Mouse (Mus musculus) gastrocnemius, postnatal 14 days (tissue): ENCODE results near the gene Cdh23. TPM values are rescaled to one million over a fixed set of nuclear protein-coding genes. Genes with fewer than 3 reads are reported as not detected.
"Not testable (repeated sequence)": the region's sequence is repeated elsewhere in the genome, so short reads cannot be mapped to it uniquely, and the experiment has no call there.

Experiments used
- DNase-seq: peaks from one replicate; pipeline ENCODE4 v3.0.0; 2021; ENCODE audit warnings: mixed read lengths
- intact Hi-C: fragments of 180-260 bp; cut with DNase I; formaldehyde crosslinking; loops from one replicate; pipeline ENCODE4 v1.15.1; 2025; ENCODE audit warnings: low total_unique reads
- long read RNA-seq, 2 experiments: library from polyadenylated mRNA; stranded (forward); transcript quantifications; one replicate each; pipeline ENCODE4 v2.0.0; 2021
- total RNA-seq, 2 experiments: library from RNA; stranded (reverse); gene quantifications; 2 replicates each; pipeline ENCODE4 v1.2.3; 2021

Cdh23 gene
- total RNA-seq: 1 to 10 TPM; 2.4 to 4.4 TPM
- long read RNA-seq, experiment 1, partial matches to known transcripts: 0 of 1 reads
- long read RNA-seq, experiment 1, other reads (novel, unspliced or antisense): 1 of 1 reads
- long read RNA-seq, experiment 2, partial matches to known transcripts: 3 of 4 reads
- long read RNA-seq, experiment 2, other reads (novel, unspliced or antisense): 1 of 4 reads

- intact Hi-C loops: loop anchor here (5.0 kb wide), 3 partner anchors 61 to 389 kb away; no protein-coding TSS in a partner anchor
- no peak for DNase-seq
Measured at GRCm38 (mm10) chr10:60696390-60696789, at the start of gene Cdh23. Gene Cdh23 (minus strand): TSS chr10:60696490.

- DNase-seq: no peak
- intact Hi-C loops: no loop called here
Measured at GRCm38 (mm10) chr10:60744543-60745290, 48.4 kb upstream of the Cdh23 start.

GRCm38 (mm10) chr10:60743681-60744080, 47.4 kb upstream of the Cdh23 start:
- intact Hi-C loops: no loop called here
- no peak for DNase-seq

- intact Hi-C loops: no loop called here
- no peak for DNase-seq
Measured at GRCm38 (mm10) chr10:60742942-60743341, 46.7 kb upstream of the Cdh23 start.

- intact Hi-C loops, DNase-seq: not testable (repeated sequence)
Measured at GRCm38 (mm10) chr10:60742296-60742695, 46.0 kb upstream of the Cdh23 start.

GRCm38 (mm10) chr10:60741435-60741834, 45.1 kb upstream of the Cdh23 start:
- intact Hi-C loops: no loop called here

GRCm38 (mm10) chr10:60739619-60740363, 43.5 kb upstream of the Cdh23 start:
- DNase-seq: no peak
- intact Hi-C loops: no loop called here

More at GRCm38 (mm10) chr10:60741435-60741834, 45.1 kb upstream of the Cdh23 start:
- DNase-seq: no peak

- DNase-seq: no peak
- intact Hi-C loops: no loop called here
Measured at GRCm38 (mm10) chr10:60737886-60738640, 41.8 kb upstream of the Cdh23 start.

GRCm38 (mm10) chr10:60737169-60737728, 41.0 kb upstream of the Cdh23 start:
- intact Hi-C loops: no loop called here
- DNase-seq: no peak

- no peak for DNase-seq
- intact Hi-C loops: no loop called here
Measured at GRCm38 (mm10) chr10:60735737-60736136, 39.4 kb upstream of the Cdh23 start.

- no peak for DNase-seq
- intact Hi-C loops: no loop called here
Measured at GRCm38 (mm10) chr10:60733471-60733870, 37.2 kb upstream of the Cdh23 start.

- intact Hi-C loops: no loop called here
- no peak for DNase-seq
Measured at GRCm38 (mm10) chr10:60732397-60732861, 36.1 kb upstream of the Cdh23 start.

- intact Hi-C loops: no loop called here
- no peak for DNase-seq
Measured at GRCm38 (mm10) chr10:60731742-60732141, 35.5 kb upstream of the Cdh23 start.

- intact Hi-C loops: no loop called here
- no peak for DNase-seq
Measured at GRCm38 (mm10) chr10:60727301-60727700, 31.0 kb upstream of the Cdh23 start.

GRCm38 (mm10) chr10:60726896-60727295, 30.6 kb upstream of the Cdh23 start:
- intact Hi-C loops: no loop called here
- no peak for DNase-seq

- intact Hi-C loops: no loop called here
Measured at GRCm38 (mm10) chr10:60724496-60724895, 28.2 kb upstream of the Cdh23 start.

GRCm38 (mm10) chr10:60723345-60723744, 27.1 kb upstream of the Cdh23 start:
- intact Hi-C loops: no loop called here
- no peak for DNase-seq

More at GRCm38 (mm10) chr10:60724496-60724895, 28.2 kb upstream of the Cdh23 start:
- DNase-seq: no peak

GRCm38 (mm10) chr10:60721640-60722039, 25.4 kb upstream of the Cdh23 start:
- DNase-seq: no peak
- intact Hi-C loops: no loop called here

- intact Hi-C loops: no loop called here
- no peak for DNase-seq
Measured at GRCm38 (mm10) chr10:60720461-60720860, 24.2 kb upstream of the Cdh23 start.
